Mouse (Mus musculus): ENCODE results near the gene Tap1. TPM values are rescaled to one million over a fixed set of nuclear protein-coding genes. Genes with fewer than 3 reads are reported as not detected.
"Not testable (repeated sequence)": the region's sequence is repeated elsewhere in the genome, so short reads cannot be mapped to it uniquely, and the experiment has no call there.

Tap1 gene
- polyA plus RNA-seq, 1 experiment from 2014 or later: 2.2 TPM

- not testable (repeated sequence) for H3K4me1 ChIP-seq (replicated peaks; ENCODE audit: control insufficient read depth, insufficient read depth, low read length); H3K4me3 ChIP-seq (replicated peaks; ENCODE audit: low read length); H3K27ac ChIP-seq; H3K9ac ChIP-seq; ATAC-seq (ENCODE audit: low FRiP score); DNase-seq (ENCODE audit: low spot score); H3K4me2 ChIP-seq (replicated peaks); H3K9me3 ChIP-seq (ENCODE audit: control insufficient read depth, low read length); H3K36me3 ChIP-seq (replicated peaks; ENCODE audit: control insufficient read depth, insufficient read depth)
- peaks cover 23% of the 10 kb centered on the region for H3K27me3 ChIP-seq (ENCODE audit: control insufficient read depth, insufficient read depth, low read length)
- 90% methylated on average over 4 of the region's 4 CpGs for WGBS
These were observed 43.1 kb upstream of the Tap1 start for GRCm38 (mm10) chr17:34144221-34144620.

DNA sequence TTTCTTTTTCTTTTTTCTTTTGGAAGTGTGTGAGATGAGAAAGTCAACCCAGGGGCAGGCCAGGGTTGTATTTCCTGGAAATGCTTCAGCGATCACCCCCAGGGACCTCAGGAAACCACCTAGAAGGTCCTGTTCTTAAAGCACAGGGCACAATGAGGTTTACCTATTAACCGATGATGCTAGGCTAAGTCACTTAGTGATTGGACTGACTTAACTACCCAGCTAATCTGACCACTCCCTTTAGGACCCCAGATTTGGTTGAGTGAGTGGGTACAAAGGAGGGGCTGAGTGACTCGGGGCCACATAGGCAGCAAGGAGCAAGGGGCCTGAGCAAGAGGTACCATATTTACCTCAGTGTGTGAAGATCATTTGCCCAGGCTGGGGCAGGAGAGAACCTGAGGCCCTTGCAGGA is 42.4 kb upstream of the Tap1 start:
- 66% methylated on average over 3 of the region's 3 CpGs for WGBS
- no peaks in the 10 kb centered on the region for H3K36me3 ChIP-seq (replicated peaks; ENCODE audit: control insufficient read depth, insufficient read depth)
- DNase-seq (ENCODE audit: low spot score) (no peak), ATAC-seq (ENCODE audit: low FRiP score) (no peak)
- 0 out of 2 replicates have a peak, but pooled peaks cover 2% of the 10 kb centered on the region for H3K4me1 ChIP-seq (replicated peaks; ENCODE audit: control insufficient read depth, insufficient read depth, low read length)
- H3K27ac ChIP-seq: no peak overlapping the region
- H3K4me3 ChIP-seq (replicated peaks; ENCODE audit: low read length): no peak overlapping the region
- no peak overlapping the region for H3K9ac ChIP-seq
- H3K27me3 ChIP-seq (ENCODE audit: control insufficient read depth, insufficient read depth, low read length): peaks cover 15% of the 10 kb centered on the region
- H3K9me3 ChIP-seq (ENCODE audit: control insufficient read depth, low read length): no peaks in the 10 kb centered on the region
- H3K4me2 ChIP-seq (replicated peaks): no peak overlapping the region

DNA sequence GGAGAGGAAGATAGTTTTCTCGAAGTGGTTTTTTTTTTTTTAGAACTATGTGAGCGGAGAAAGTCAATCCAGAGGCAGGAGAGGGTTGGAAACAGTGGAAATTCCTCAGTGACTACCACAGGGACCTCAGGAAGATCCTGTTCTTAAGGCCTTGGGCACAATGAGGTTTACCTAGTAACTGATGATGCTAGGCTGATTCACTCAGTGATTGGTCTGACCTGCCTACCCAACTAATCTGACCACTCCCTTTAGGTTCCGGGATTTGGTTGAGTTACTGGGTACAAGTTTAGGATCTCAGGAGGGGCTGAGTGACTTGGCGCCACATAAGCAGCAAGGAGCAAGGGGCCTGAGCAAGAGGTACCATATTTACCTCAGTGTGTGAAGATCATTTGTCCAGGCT is 34.4 kb upstream of the Tap1 start, which contains the start of gene H2-DMb1:
TSS of gene H2-DMb1 (plus strand) at position 150 of the 400 bp plus-strand sequence.
- Histone ChIP-seq H3K9me3 (ENCODE audit: control insufficient read depth, low read length) (no peaks in the 10 kb centered on the region), H3K36me3 (replicated peaks; ENCODE audit: control insufficient read depth, insufficient read depth) (no peaks in the 10 kb centered on the region), H3K4me3 (replicated peaks; ENCODE audit: low read length) (no peak within 1 kb of the TSS), H3K4me2 (replicated peaks) (no peak within 1 kb of the TSS), H3K27ac (no peak within 1 kb of the TSS), H3K9ac (no peak within 1 kb of the TSS), H3K27me3 (ENCODE audit: control insufficient read depth, insufficient read depth, low read length) (no peaks in the 10 kb centered on the region), H3K4me1 (replicated peaks; ENCODE audit: control insufficient read depth, insufficient read depth, low read length) (no peaks in the 10 kb centered on the region)
- WGBS: 69% methylated on average over 4 of the region's 4 CpGs
- ATAC-seq (ENCODE audit: low FRiP score): no peak
- peak; percentile 69 for DNase-seq (ENCODE audit: low spot score)

DNA sequence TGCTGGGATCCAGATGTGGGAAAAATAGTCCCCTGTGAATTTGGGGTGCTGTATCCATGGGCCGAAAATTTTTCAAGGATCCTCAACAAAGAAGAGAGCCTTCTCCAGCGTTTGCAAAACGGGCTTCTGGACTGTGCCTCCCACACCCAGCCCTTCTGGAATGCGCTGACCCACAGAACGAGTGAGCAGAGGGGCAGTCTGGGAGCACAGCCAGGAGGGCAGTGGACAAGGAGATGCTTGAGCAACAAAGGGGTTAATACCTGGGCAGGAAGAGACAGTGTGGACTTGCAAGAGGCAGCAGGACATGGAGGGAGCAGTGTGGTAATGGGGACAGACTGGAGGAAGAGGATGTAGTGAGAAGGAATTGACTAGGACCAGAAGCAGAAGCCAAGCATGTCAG is 31.8 kb upstream of the Tap1 start:
- no peaks in the 10 kb centered on the region for H3K27me3 ChIP-seq (ENCODE audit: control insufficient read depth, insufficient read depth, low read length)
- ATAC-seq (ENCODE audit: low FRiP score): no peak
- no peak overlapping the region for H3K9ac ChIP-seq
- DNase-seq (ENCODE audit: low spot score): no peak
- 57% methylated on average over 5 of the region's 5 CpGs for WGBS
- no peak overlapping the region for H3K4me2 ChIP-seq (replicated peaks)
- no peaks in the 10 kb centered on the region for H3K4me1 ChIP-seq (replicated peaks; ENCODE audit: control insufficient read depth, insufficient read depth, low read length)
- H3K27ac ChIP-seq: no peak overlapping the region
- no peaks in the 10 kb centered on the region for H3K36me3 ChIP-seq (replicated peaks; ENCODE audit: control insufficient read depth, insufficient read depth)
- H3K9me3 ChIP-seq (ENCODE audit: control insufficient read depth, low read length): no peaks in the 10 kb centered on the region
- H3K4me3 ChIP-seq (replicated peaks; ENCODE audit: low read length): no peak overlapping the region

GRCm38 (mm10) chr17:34164202-34164895 is 23.0 kb upstream of the Tap1 start:
- no peak overlapping the region for H3K27ac ChIP-seq
- no peaks in the 10 kb centered on the region for H3K27me3 ChIP-seq (ENCODE audit: control insufficient read depth, insufficient read depth, low read length)
- peaks cover 5% of the 10 kb centered on the region; the same call in 1 of the 2 replicates for H3K9me3 ChIP-seq (ENCODE audit: control insufficient read depth, low read length)
- H3K4me1 ChIP-seq (replicated peaks; ENCODE audit: control insufficient read depth, insufficient read depth, low read length): no peaks in the 10 kb centered on the region
- DNase-seq (ENCODE audit: low spot score) (no peak), ATAC-seq (ENCODE audit: low FRiP score) (no peak)
- H3K4me3 ChIP-seq (replicated peaks; ENCODE audit: low read length): no peak overlapping the region
- WGBS: 46% methylated on average over 9 of the region's 9 CpGs
- H3K4me2 ChIP-seq (replicated peaks): no peak overlapping the region
- H3K9ac ChIP-seq: no peak overlapping the region
- H3K36me3 ChIP-seq (replicated peaks; ENCODE audit: control insufficient read depth, insufficient read depth): no peaks in the 10 kb centered on the region

GRCm38 (mm10) chr17:34165033-34165730 is 22.2 kb upstream of the Tap1 start:
- no peaks in the 10 kb centered on the region for H3K4me1 ChIP-seq (replicated peaks; ENCODE audit: control insufficient read depth, insufficient read depth, low read length)
- H3K4me2 ChIP-seq (replicated peaks): no peak overlapping the region
- WGBS: 86% methylated on average over 6 of the region's 6 CpGs
- no peaks in the 10 kb centered on the region for H3K36me3 ChIP-seq (replicated peaks; ENCODE audit: control insufficient read depth, insufficient read depth)
- ATAC-seq (ENCODE audit: low FRiP score) (no peak), DNase-seq (ENCODE audit: low spot score) (no peak)
- H3K27ac ChIP-seq: no peak overlapping the region
- H3K9me3 ChIP-seq (ENCODE audit: control insufficient read depth, low read length): peaks cover 5% of the 10 kb centered on the region; the same call in 1 of the 2 replicates
- no peaks in the 10 kb centered on the region for H3K27me3 ChIP-seq (ENCODE audit: control insufficient read depth, insufficient read depth, low read length)
- no peak overlapping the region for H3K4me3 ChIP-seq (replicated peaks; ENCODE audit: low read length)
- H3K9ac ChIP-seq: no peak overlapping the region

DNA sequence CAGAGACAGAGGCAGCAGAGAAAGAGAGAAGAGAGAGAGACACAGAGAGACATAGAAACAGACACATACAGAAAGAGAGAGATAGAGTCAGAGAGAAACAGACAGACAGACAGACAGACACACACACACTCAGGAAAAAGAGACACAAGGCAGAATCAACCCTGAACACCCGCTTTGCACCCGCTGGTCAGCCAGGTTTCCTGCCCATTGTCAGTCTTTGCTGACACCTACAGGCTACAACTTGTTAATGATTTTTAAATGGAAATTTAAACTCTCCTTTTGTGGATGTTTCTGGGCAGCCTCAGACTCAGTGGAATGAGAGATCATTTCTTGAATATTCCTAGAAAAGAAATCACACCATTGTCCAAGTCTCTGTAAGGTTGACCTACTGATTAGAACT is 18.1 kb upstream of the Tap1 start:
- Histone ChIP-seq H3K4me3 (replicated peaks; ENCODE audit: low read length) (no peak overlapping the region), H3K27ac (no peak overlapping the region), H3K36me3 (replicated peaks; ENCODE audit: control insufficient read depth, insufficient read depth) (no peaks in the 10 kb centered on the region), H3K4me1 (replicated peaks; ENCODE audit: control insufficient read depth, insufficient read depth, low read length) (no peaks in the 10 kb centered on the region), H3K9me3 (ENCODE audit: control insufficient read depth, low read length) (no peaks in the 10 kb centered on the region), H3K9ac (no peak overlapping the region), H3K4me2 (replicated peaks) (no peak overlapping the region), H3K27me3 (ENCODE audit: control insufficient read depth, insufficient read depth, low read length) (no peaks in the 10 kb centered on the region)
- DNase-seq (ENCODE audit: low spot score) (peak; percentile 71), ATAC-seq (ENCODE audit: low FRiP score) (no peak)
- 3% methylated on average over 2 of the region's 2 CpGs for WGBS

GRCm38 (mm10) chr17:34170487-34170876 is 16.9 kb upstream of the Tap1 start:
- no peak for ATAC-seq (ENCODE audit: low FRiP score)
- Histone ChIP-seq H3K4me1 (replicated peaks; ENCODE audit: control insufficient read depth, insufficient read depth, low read length) (no peaks in the 10 kb centered on the region), H3K9ac (no peak overlapping the region), H3K27ac (no peak overlapping the region), H3K4me3 (replicated peaks; ENCODE audit: low read length) (no peak overlapping the region), H3K36me3 (replicated peaks; ENCODE audit: control insufficient read depth, insufficient read depth) (no peaks in the 10 kb centered on the region), H3K9me3 (ENCODE audit: control insufficient read depth, low read length) (no peaks in the 10 kb centered on the region), H3K27me3 (ENCODE audit: control insufficient read depth, insufficient read depth, low read length) (no peaks in the 10 kb centered on the region), H3K4me2 (replicated peaks) (no peak overlapping the region)
- WGBS: 28% methylated on average over 4 of the region's 4 CpGs
- DNase-seq (ENCODE audit: low spot score): no peak

GRCm38 (mm10) chr17:34170877-34171498 is 16.4 kb upstream of the Tap1 start:
- H3K27me3 ChIP-seq (ENCODE audit: control insufficient read depth, insufficient read depth, low read length): no peaks in the 10 kb centered on the region
- 46% methylated on average over 13 of the region's 13 CpGs for WGBS
- H3K9ac ChIP-seq: no peak overlapping the region
- H3K36me3 ChIP-seq (replicated peaks; ENCODE audit: control insufficient read depth, insufficient read depth): no peaks in the 10 kb centered on the region
- no peak overlapping the region for H3K4me3 ChIP-seq (replicated peaks; ENCODE audit: low read length)
- DNase-seq (ENCODE audit: low spot score) (peak; percentile 94), ATAC-seq (ENCODE audit: low FRiP score) (no peak; the same call in 1 of the 2 replicates)
- no peak overlapping the region for H3K27ac ChIP-seq
- no peak overlapping the region for H3K4me2 ChIP-seq (replicated peaks)
- no peaks in the 10 kb centered on the region for H3K4me1 ChIP-seq (replicated peaks; ENCODE audit: control insufficient read depth, insufficient read depth, low read length)
- no peaks in the 10 kb centered on the region for H3K9me3 ChIP-seq (ENCODE audit: control insufficient read depth, low read length)
